Mouse (Mus musculus) ovary, postnatal 36 days (tissue): ENCODE data around the gene Polr3b.

Source experiments
- DNase-seq: peaks from one replicate; pipeline ENCODE4 v3.0.0; 2022; ENCODE audit warnings: low spot score, mixed read lengths

Gene Polr3b

DNA sequence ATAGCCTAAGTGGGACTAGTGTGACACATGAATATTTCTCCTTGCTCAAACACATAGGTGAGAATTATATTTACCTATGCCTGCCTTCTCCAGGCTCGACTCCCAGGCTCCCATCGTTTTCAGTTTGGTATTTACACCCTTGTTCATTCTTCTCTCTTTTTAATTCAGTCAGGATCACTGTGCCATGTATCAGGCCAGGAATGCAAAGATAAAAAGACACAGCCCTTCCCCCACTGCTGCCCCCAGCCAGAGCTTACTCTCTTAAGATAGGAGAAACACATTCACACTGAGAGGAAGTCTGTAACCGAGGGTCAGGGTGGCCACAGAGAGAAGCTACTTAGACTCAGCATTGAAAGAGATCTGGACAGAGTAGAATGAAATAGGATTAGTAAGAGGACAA lies 10.4 kb upstream of the Polr3b start:
- no peak for DNase-seq

DNA sequence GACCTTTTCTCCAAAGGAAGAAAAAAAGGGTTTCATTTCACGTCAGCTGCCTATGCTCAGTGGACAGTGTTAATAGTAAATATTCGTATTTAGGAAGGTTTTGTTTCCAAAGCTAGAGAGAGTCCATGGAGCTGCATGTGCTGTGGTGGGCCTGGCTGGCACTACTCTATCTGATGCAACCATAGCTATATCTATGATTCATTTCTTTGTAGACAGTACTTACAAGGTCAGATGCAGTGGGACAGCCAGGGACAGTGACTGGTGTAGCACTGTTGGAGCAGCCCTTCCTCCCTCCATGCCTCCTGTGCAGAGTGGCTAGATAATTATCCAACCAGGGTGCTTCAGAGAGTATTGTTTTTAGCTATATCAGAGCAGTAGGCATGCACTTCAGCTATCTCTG lies 9.8 kb upstream of the Polr3b start:
- DNase-seq = no peak

DNA sequence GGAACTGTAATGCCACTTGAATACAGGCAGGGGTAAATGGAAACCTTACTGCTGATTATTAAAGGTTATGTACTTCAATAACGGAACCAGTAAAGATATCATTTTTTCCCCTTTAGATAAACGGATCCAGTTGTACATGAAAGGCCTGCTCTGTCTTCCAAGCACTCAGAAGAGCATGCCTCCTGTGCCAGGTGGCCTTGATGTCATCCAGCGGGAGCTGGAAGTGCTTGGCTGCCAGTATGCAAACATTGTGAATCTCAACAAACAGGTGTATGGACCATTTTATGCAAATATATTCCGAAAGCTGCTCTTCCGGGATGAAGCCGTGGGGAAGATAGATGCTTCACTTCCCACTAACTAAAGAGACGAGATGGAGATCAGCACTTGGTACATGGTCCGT lies 8.7 kb upstream of the Polr3b start:
- no peak for DNase-seq

DNA sequence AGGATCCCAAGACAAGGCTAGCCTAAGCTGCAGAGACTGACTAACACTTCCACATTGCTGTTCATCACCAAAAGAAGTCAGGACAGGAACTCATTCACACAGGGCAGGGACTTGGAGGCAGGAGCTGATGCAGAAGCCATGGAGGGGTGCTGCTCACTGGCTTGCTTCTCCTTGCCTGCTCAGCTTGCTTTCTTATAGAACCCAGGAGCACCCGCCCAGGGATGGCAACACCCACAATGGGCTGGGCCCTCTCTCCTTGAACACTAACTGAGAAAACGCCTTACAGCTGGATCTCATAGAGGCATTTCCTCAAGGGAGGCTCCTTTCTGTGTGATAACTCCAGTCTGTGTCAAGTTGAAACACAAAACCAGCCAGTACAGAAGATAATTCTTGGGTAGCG lies 7.0 kb upstream of the Polr3b start:
- DNase-seq = no peak

DNA sequence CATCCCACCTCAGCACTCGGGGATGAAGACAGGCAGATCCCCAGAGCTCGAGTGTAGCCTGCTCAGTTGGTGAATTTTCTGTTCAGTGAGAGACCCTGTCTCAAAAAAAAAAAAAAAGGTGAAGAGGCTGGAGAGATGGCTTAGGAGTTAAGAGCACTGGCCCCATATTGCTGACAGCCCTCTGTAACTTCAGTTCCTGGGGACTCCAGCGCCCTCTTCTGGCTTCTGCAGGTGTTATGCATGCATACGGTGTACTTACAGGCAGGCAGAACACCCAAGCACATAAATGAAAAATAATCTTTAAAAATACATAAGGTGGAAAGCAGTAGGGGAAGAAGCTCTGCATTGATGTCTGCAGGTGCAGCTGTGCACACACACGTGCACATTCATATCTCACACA lies 9.1 kb downstream of the Polr3b start:
- DNase-seq = no peak

DNA sequence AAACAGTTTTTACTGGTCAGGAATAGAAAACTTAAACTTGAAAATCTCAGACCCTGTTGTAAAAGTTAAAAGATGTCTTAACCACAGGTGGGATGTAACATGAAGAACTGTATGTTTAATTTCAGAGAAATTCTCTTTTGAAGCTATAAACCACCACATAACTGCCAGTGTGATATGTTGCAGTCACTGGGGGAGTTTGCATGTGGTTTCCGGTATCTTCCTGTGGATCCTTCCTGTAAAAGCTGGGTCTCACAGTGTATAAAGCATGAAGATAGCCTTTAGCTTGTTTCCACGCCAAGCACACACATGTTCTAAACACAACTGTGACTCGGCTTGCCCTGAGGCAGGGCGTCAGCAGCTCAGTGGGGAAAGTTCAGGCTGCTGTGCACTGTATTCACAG lies 9.9 kb downstream of the Polr3b start:
- no peak for DNase-seq

DNA sequence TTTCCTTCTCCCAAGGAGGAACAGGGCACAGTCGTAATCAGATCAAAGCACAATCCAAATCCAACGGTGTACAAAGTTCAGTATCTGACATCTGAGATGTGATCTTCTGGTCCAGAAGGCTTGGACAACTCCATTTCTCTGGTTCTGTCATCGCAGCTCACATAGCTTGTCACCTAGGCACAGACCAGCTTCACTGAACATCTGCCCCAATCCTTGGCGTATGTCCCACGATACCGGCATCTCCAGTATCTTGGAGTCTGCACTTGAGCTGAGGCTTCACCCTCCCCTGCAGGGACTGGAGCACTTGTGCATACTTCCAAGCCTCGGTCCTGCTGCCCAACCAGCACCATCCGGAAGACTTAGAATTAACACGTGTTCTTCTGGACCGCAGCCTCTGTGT lies 14.6 kb downstream of the Polr3b start:
- no peak for DNase-seq

DNA sequence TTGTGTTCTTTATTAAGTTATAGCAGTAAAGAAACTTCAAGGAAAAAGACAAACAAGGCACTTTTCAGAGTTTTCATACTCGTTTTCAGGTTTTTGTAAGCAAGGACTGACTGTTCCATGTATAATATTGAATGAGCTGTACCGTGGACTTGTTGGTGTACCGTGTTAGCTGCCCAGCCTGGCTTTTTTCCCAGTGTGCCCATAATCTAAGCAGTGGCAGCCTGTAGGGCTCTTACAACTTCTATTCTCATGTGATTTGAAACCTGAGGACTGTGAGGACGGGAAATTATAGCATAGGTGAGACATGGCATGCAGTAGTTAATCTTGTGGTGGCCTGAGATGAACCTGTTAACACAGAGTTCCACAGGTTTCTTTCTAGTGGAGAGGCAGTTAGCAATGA lies 16.3 kb downstream of the Polr3b start:
- no peak for DNase-seq

DNA sequence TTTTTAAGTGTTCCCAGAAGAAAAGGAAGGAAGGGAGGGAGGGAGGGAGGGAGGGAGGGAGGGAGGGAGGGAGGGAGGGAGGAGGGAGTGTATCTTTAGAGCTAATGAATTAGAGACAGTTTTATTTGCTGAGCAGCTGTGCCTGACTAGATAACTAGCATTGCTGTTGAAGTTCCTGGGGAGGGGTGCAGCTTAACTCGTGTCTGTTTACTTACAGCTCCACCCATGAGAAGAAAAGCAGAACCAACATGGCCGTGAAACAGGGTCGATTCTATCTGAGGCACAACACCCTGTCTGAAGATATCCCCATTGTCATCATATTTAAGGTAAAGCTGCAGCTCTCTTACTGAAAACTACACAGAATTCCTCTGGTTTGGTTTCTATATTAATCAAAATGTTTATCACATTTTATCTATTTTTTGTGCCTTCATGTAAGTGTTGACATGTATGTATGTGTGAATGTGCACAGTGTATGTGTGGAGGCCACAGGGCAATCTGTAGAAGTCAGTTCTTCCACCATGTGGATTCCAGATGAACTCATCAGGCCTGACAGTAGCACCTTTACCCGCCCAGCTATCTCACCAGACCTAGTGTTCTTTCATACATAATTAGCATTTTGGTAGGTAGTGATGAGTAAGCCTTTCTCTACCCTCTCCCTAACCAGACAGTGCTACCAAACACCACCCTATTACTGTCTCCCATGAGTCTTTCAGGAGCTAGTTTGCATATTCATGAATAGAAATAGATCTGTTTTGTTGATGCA lies 17.6 kb downstream of the Polr3b start:
- no peak for DNase-seq

DNA sequence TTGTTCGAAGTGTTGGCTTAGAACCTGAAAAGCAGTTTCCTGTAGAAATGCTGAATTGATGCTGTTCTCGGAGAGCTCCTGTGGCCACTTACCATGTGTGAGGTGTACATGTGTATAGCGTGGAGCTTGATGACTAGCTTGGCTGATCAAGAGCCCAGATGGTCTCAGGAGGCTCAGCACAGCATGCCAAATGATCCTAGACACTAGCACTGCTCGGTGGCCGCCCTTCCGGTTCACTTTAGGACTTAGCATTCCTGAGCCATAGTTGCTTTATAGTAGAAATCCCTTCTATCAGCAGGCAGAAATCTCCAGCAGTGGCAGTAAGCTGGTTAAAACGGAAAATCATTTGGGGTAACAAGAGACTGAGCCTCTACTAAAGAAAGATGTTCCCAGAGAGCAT lies 18.8 kb downstream of the Polr3b start:
- no peak for DNase-seq

DNA sequence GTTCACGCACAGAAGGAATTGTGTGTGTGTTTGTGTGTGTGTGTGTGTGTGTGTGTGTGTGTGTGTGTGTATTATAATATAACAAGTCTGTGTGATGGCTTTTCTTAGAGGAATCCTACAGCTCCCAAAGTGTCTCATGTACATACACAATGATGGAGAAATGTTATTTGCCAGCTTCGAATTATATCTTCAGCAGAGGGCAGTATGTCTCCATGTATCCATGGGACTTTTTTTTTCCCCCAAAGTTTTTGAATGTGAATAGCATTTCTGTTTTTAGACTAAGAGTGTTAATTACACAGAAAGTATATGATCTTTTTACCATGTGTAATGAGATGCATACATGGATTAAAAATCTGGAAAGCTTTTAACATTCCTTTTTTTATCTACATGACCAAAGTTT lies 19.5 kb downstream of the Polr3b start:
- DNase-seq = no peak

DNA sequence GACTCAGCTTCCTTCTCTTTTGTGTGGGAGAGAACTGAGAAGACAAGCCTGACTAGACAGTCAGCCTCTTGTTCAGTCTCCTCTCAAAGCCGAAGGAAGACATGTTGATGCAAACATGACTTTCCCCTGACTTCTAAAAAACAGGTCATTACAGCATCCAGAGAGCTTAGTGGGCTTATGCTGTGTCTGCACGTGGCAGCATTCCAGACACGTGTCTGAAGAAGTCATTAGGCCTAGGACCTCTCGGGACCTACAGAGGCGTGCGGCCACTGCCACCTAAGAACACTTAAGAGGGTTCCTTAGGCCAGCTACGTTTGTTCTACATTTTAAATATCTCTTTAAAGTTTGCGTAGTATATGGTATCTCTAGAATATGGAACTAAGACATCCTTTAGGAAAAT lies 23.8 kb downstream of the Polr3b start:
- DNase-seq = no peak

DNA sequence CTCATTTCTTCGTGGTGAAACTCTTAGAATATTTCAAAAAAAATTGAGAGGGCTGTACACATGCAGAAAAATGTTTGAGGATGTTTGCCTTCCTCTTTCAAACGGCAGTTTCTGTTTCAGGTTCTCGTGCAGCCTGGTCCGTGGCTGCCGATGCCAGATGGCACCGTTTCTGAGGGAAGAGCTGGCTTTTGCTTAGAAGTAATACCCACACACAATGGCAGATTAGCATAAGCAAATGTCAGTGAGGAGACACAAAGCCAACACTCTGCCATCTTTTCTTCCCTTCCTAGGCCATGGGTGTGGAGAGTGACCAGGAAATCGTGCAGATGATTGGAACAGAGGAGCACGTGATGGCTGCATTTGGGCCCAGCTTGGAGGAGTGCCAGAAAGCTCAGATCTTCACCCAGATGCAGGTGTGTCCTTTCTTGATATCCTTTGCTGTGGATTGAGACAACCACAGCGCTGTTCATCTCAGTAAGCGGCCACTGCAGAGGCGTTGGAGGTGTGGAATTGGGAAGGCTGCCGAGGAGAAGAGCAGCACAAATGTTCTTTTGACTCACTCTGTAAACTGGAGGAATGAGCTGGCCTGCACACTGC lies 24.5 kb downstream of the Polr3b start:
- DNase-seq = no peak

DNA sequence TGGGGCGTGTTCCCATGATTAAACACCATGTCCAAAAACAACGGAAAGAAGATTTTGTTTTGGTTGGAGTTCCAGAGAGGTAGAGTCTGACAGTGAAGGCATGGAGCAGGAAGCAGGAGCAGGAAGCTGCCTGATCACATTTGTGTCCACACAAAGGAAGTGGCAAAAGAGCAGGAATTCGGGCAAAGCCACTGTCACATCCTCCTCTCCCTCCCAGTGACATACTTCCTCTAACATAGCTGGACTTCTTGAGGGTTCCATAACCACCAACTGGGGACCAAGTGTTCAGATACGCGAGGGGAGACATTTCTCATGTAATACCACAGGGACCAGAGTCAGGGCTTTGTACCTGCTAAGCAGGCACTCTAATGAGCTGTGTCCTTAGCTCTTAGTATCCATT lies 25.2 kb downstream of the Polr3b start:
- DNase-seq = no peak

DNA sequence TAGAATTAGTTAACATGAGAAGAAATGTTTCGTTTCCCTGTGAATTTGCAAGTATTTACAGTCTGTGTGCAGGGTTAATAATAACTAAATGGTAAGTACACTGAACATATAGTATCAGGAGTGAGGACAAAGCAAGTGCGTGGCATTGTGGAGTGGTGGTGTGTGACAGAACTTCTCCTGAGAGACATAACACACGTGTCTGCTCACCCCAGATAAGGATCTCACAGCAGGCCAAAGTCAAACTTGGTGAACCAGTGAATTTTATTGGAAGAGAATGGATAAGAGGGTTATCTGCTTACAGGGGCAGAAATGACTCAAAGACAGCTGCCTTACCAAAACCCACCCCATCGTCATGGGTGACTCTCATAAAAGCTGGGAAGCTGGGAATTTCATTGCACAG lies 26.8 kb downstream of the Polr3b start:
- no peak for DNase-seq

DNA sequence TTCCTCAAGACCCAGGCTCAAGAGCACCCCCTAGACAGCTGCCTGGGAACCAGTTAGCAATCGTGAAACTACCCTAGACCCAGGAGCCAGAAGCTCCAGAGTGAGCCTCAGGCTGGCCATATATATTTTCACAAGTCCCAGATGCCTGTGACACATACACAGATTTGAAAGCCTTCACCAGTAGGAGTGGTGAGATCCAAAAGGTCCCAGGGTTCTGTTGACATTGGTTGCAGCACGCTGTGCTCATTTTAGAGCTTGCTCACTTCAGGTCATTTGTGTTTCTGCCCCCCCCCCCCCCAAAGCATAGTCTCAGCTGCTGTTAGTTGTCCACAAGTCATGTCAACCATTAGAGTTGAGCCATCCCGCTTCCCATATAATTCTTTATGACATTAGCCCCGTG lies 31.9 kb downstream of the Polr3b start:
- DNase-seq = no peak

DNA sequence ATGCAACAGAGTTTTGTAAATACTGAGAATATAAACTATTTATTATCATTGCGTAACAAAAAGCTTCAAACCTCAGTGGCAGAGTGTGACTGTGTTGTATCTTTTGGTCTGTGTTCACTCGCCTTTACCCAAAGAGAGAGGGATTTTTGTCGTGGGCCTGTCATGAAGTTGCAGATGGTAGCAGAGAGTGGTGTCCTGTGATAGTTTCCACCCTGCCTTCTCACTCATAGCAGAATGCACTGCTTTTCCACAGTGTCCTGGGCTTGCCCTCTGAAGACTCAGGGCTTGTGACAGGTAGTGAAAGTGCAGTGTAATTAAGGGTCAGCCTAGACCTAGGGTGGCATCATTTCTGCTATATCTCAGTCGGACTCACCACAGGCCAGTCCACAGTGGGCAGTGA lies 32.6 kb downstream of the Polr3b start:
- no peak for DNase-seq

DNA sequence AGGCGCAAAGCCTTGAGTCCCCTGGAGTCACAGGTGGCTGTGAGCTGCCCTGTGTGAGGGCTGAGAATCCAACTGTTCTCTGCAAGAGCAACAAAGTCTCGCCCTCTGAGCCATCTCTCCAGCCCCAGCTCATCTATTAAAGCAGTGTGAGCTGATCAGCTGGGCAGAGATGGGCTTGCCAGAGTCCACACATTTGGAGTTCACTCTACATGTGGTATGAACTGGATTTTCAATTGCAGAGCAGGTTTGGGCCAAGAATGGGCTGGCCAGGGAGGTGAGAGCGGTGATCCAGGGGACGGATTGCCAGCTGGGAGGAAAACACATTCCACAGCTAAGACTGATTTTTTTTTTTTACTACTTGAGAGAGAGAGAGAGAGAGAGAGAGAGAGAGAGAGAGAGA lies 34.5 kb downstream of the Polr3b start:
- DNase-seq = peak; percentile 26

DNA sequence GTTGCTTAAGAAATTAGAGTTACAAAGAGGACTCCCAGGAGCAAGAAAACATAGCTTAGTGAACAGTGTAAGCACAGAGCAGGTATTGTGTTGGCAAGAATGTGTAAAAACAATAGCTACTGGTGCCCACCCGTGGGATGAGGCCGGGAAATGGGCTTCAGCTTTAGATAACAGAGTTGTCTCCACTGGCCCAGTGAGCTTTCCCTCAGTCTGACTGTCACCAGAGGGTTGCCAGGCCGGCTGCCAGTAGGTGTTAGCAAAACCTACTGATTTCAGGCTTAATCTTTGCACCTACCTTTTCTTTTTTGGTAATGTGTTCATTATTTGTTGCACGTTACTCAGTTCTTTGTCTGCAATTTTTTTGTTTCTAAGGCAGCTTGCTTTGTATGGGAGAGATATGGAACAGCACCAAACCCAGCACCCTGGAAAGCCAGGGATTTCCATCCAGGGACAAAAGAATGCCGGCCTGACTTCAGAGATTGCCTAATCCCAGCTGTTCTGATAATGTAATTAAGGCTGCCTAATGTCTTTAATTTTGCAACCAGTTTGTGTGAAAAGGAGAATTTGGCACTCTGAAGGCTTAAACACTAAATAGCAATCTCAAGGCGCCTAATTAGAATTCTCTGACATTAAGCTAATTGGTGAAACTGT lies 35.5 kb downstream of the Polr3b start:
- no peak for DNase-seq

DNA sequence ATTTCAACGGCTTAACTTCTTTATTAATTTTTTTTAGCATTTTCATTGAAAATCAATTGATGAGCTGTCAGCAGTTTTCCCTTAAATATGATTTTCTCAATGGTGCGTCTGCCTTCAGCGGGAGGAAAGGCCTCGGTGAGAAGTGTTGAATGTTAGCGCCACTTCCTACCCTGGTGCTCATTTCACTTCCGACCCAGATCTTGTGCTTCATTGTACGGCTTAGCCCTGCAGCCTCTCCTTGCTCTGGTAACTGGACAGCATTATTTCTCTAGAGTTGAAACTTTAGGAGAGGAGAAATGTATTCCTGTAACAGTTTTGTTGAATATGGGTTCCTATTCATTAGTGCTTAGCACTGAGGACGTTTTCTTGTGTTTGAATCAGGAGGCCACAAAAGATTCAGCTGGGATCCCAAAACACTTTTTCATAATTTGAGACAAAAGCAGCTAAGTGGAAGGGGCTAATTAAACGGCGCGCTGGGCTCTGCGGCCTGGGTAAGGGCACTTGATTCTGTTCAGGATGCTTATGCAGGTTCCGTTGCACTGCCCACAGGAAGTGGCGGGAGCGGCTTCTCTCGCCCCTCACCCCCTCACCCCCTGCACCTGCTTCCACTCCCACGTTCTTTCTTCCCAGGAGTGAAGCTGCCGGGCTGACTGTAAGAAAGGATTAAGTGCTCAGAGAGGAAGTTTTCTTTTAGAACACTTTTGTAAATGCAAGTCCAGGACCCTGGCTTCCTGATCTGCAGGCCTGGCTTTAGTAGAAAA lies 36.2 kb downstream of the Polr3b start:
- DNase-seq = no peak

DNA sequence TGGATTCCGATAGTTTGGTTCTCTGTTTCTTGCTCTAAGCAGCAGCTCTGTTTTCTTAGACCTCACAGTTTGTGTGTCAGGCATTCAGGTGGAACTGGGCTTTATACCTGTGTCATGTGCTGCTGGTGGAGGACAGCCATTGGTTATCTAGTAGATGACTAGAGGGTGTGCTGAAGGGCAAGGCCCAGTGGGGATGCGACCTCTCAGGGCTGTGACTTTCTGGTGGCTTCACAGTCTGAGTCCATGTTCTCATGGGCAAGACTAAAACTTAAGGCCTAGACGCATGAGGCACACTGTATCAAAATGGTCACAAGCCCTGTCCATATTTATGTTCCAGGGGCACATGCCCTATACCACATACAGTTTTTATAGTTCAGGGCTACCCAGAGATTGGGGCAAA lies 37.2 kb downstream of the Polr3b start:
- DNase-seq = no peak

DNA sequence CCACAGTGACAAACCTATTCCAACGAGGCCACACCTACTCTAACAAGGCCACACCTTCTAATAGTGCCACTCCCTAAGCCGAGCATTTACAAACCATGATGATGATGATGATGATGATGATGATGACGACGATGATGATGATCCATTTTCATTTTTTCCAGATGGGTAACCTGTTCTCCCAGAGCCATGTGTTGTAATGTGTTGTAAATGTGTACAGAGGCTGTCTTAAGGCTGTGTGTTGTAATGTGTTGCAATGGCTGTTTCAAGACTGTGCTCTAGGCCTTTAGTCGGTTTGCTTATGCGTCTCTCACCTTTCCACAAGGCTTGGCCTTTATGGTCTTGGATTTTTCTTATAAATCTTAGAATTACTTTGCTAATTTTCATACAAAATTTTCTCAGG lies 40.0 kb downstream of the Polr3b start:
- no peak for DNase-seq

DNA sequence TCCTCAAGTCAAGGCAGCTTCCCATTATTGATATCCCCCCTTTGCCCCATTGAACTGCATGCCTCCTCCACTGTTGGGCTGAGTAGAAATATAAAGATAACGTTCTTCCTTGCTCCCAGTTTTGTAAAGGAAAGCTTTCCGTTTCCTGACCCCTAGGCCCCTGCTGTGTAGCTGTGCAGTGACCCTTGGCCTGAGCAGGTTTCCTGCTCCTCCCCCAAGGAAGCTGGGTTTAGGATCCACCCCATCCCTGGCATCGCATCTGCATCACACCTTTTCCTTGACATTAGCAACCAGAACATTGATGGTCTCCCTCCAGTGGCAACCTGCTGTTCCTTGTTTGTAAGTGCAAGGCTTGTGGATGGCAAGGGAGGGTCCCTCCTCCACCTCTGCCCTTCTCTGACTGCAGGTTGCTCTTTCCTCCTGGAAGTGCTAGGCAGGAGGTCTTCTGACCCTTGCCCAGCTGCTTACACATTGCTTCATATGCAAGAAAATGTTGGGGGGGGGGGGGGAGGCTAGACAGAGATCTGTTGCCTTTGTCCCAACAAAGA lies 43.7 kb downstream of the Polr3b start:
- DNase-seq = no peak
